Comparison of ENCODE assay signal across 8 mouse cellular contexts in genomic region chr2:6469164-6469563, GRCm38 (mm10).
A peak's percentile ranks its signal among the peaks of the same experiment; 100 is the strongest.
DNase-seq lines count a peak whose midpoint lies in the region; ATAC-seq and TF ChIP-seq lines count a peak whose summit lies in the region.

No protein-coding gene starts in this region.

- H3K36me3 ChIP-seq in lung, embryonic 15.5 days = no peaks in the 10 kb centered on the region

- TF ChIP-seq CTCF in cerebellum, adult 2 months (IDR thresholded peaks at IDR 0.05; ENCODE audit: borderline replicate concordance, insufficient read depth, low read depth, low read length) = peak; percentile 83

- 40% methylated on average over 9 of the region's 9 CpGs for WGBS in cerebellum, adult 2 months
- 21% methylated on average over 9 of the region's 9 CpGs for WGBS in large intestine, adult 2 months
- 30% methylated on average over 9 of the region's 9 CpGs for WGBS in lung, embryonic 15.5 days

- DNase-seq in CD4-positive helper T cell, adult 2 months (ENCODE audit: low read depth, low spot score) = peak; percentile 76
- peak; percentile 72 for DNase-seq in MEL-GATA-1-ER (ENCODE audit: extremely low read depth, low read depth)
- peak; percentile 45 to 60 for DNase-seq in cerebellum, adult 2 months
- peak; percentile 78 for DNase-seq in gastrocnemius, postnatal 10 days
- DNase-seq in large intestine, adult 2 months (ENCODE audit: low read depth, low spot score) = peak; percentile 37
- peak; percentile 67 to 76 for DNase-seq in right cerebral cortex, postnatal 10 days (ENCODE audit: low spot score in 2 of 2)
- DNase-seq in urinary bladder, postnatal 36 days (ENCODE audit: low spot score in 2 of 2) = peak; percentile 51 to 64

- H3K27ac ChIP-seq in cerebellum, adult 2 months (ENCODE audit: insufficient read depth, low read length) = no peak overlapping the region
- no peak overlapping the region for H3K27ac ChIP-seq in lung, embryonic 15.5 days

- no peaks in the 10 kb centered on the region for H3K9me3 ChIP-seq in lung, embryonic 15.5 days

- ATAC-seq in lung, embryonic 15.5 days (ENCODE audit: borderline replicate concordance, extremely low read depth, low FRiP score, low TSS enrichment) = peak; percentile 25; the same call in 1 of the 2 replicates

- H3K4me3 ChIP-seq in cerebellum, adult 2 months (replicated peaks; ENCODE audit: insufficient read depth, low read depth, low read length) = no peak overlapping the region
- H3K4me3 ChIP-seq in lung, embryonic 15.5 days = no peak overlapping the region

- no peaks in the 10 kb centered on the region for H3K27me3 ChIP-seq in cerebellum, adult 2 months (ENCODE audit: control insufficient read depth, insufficient read depth, low read length)
- H3K27me3 ChIP-seq in lung, embryonic 15.5 days = no peaks in the 10 kb centered on the region

- no peak for TF ChIP-seq POLR2A in cerebellum, adult 2 months (IDR thresholded peaks at IDR 0.05; ENCODE audit: borderline replicate concordance, insufficient read depth, low read length)

- no peaks in the 10 kb centered on the region for H3K4me1 ChIP-seq in cerebellum, adult 2 months (ENCODE audit: control insufficient read depth, insufficient read depth, low read length)
- H3K4me1 ChIP-seq in lung, embryonic 15.5 days = peaks cover 21% of the 10 kb centered on the region

- no peak overlapping the region for H3K4me2 ChIP-seq in lung, embryonic 15.5 days

- H3K9ac ChIP-seq in lung, embryonic 15.5 days = no peak overlapping the region
